Mouse (Mus musculus) bone marrow macrophage, adult 2 months (primary cell): Measurements from ENCODE around the gene Gm10577.

Experiments
- CTCF ChIP-seq: IDR thresholded peaks from 2 replicates; pipeline ENCODE4 v1.5.1; 2012; ENCODE audit warnings: low read depth, mild to moderate bottlenecking, low read length, moderate library complexity
- POLR2A ChIP-seq: IDR thresholded peaks from 2 replicates; pipeline ENCODE4 v1.6.1; 2012; ENCODE audit warnings: mild to moderate bottlenecking, low read depth, low read length, borderline replicate concordance

DNA sequence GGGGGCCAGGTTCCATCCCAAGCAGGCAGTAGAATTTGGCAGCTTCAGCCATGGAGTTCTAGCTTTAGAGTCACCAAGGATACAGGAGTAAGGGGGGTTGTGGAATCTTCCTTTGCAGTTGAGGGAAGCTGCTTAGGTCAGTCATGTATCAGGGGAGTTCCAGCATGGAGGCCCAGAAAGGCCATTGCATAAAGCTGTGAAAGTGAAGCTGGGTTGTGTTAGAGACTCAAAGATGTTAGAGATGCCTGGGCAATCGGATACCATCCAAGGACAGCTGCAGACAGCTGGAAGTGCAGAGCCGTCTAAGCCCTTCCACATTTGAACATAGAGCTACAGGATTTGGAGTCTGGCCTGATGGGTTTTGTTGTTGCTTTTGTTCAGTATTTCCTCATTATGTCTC is 23.2 kb upstream of the Gm10577 start:
- no peak for TF ChIP-seq POLR2A
- no peak for TF ChIP-seq CTCF
